Mouse (Mus musculus) neural tube, embryonic 11.5 days (tissue): Measurements from ENCODE around the gene Gm28729. TPM values are rescaled to one million over a fixed set of nuclear protein-coding genes. Genes with fewer than 3 reads are reported as not detected.
A peak's percentile ranks its signal among the peaks of the same experiment; 100 is the strongest.
"Not testable (repeated sequence)": the region's sequence is repeated elsewhere in the genome, so short reads cannot be mapped to it uniquely, and the experiment has no call there.

ENCODE experiments used
- ATAC-seq: fragments of 200-750 bp; cut with Nextera tagmentation; 2 replicates; pipeline ENCODE4 v1.8.0; 2017; ENCODE audit warnings: moderate number of reproducible peaks, mild to moderate bottlenecking, moderate TSS enrichment, moderate library complexity; ENCODE audit not compliant: insufficient read depth, low FRiP score, low TSS enrichment
- DNase-seq: peaks from one replicate; pipeline ENCODE4 v3.0.0-alpha.2; 2015; ENCODE audit warnings: low spot score
- H3K27ac ChIP-seq: fragments of 300-500 bp; sonication (generic); 2 replicates; pipeline ENCODE4 v1.5.1; 2014; ENCODE audit warnings: low read depth, mild to moderate bottlenecking, low read length
- H3K27me3 ChIP-seq: fragments of 300-500 bp; sonication (generic); 2 replicates; pipeline ENCODE4 v1.6.1; 2014; ENCODE audit warnings: mild to moderate bottlenecking, low read length, mixed read lengths; ENCODE audit not compliant: control insufficient read depth, insufficient read depth
- H3K36me3 ChIP-seq: fragments of 300-500 bp; sonication (generic); 2 replicates; pipeline ENCODE4 v1.6.1; 2014; ENCODE audit warnings: mild to moderate bottlenecking, low read length, moderate library complexity, mixed read lengths; ENCODE audit not compliant: control insufficient read depth, insufficient read depth
- H3K4me1 ChIP-seq: fragments of 300-500 bp; sonication (generic); 2 replicates; pipeline ENCODE4 v1.6.1; 2014; ENCODE audit warnings: low read length, mixed read lengths; ENCODE audit not compliant: control insufficient read depth, insufficient read depth
- H3K4me2 ChIP-seq: fragments of 300-500 bp; sonication (generic); 2 replicates; pipeline ENCODE4 v1.6.1; 2014; ENCODE audit warnings: low read depth, mild to moderate bottlenecking, moderate library complexity
- H3K4me3 ChIP-seq: fragments of 300-500 bp; sonication (generic); 2 replicates; pipeline ENCODE4 v1.5.1; 2014; ENCODE audit warnings: low read depth, low read length
- H3K9ac ChIP-seq: fragments of 300-500 bp; sonication (generic); 2 replicates; pipeline ENCODE4 v1.6.1; 2014; ENCODE audit warnings: mild to moderate bottlenecking, low read length
- H3K9me3 ChIP-seq: fragments of 300-500 bp; sonication (generic); 2 replicates; pipeline ENCODE4 v1.6.1; 2016; ENCODE audit warnings: low read length; ENCODE audit not compliant: control insufficient read depth
- WGBS: fragments of 180-500 bp; shearing (Covaris S2); extraction: QIAGEN DNeasy Blood & Tissue Kit; methylation state at CpG from one replicate; pipeline ENCODE4 v1.1.7; 2014; 5-methylcytosine and 5-hydroxymethylcytosine counted together
- polyA plus RNA-seq: library from polyadenylated mRNA; unstranded; fragments of >200 nt; fragmentation: Nextera tagmentation; extraction: Ambion mirVana; gene quantifications from 2 replicates; pipeline ENCODE4 v1.2.1, GENCODE M21; 2014

The Gm28729 gene
- polyA plus RNA-seq, 1 experiment from 2014 or later, result not detected

GRCm38 (mm10) chr9:96532531-96532930 is 7.5 kb upstream of the Gm28729 start:
- H3K9ac ChIP-seq, result no peak overlapping the region
- no peaks in the 10 kb centered on the region for H3K27me3 ChIP-seq
- H3K4me2 ChIP-seq, result no peak overlapping the region
- H3K36me3 ChIP-seq, result no peaks in the 10 kb centered on the region
- DNase-seq, result no peak
- peaks cover 7% of the 10 kb centered on the region; the same call in 1 of the 2 replicates for H3K4me1 ChIP-seq
- no peak for ATAC-seq
- no peaks in the 10 kb centered on the region for H3K9me3 ChIP-seq
- no peak overlapping the region for H3K27ac ChIP-seq
- no peak overlapping the region for H3K4me3 ChIP-seq
- 82% methylated on average over 4 of the region's 4 CpGs for WGBS

- Histone ChIP-seq H3K4me3 (no peak overlapping the region), H3K36me3 (no peaks in the 10 kb centered on the region), H3K9me3 (no peaks in the 10 kb centered on the region), H3K4me2 (no peak overlapping the region), H3K4me1 (no peaks in the 10 kb centered on the region), H3K27ac (no peak overlapping the region), H3K27me3 (no peaks in the 10 kb centered on the region), H3K9ac (no peak overlapping the region)
- ATAC-seq (peak; percentile 77), DNase-seq (no peak)
- 45% methylated on average over 11 of the region's 11 CpGs for WGBS
Observed at GRCm38 (mm10) chr9:96530674-96531081, 5.6 kb upstream of the Gm28729 start.

GRCm38 (mm10) chr9:96529961-96530673 is 5.1 kb upstream of the Gm28729 start:
- H3K9me3 ChIP-seq, result no peaks in the 10 kb centered on the region
- H3K9ac ChIP-seq, result no peak overlapping the region
- no peaks in the 10 kb centered on the region for H3K4me1 ChIP-seq
- no peak overlapping the region for H3K4me3 ChIP-seq
- no peak overlapping the region for H3K4me2 ChIP-seq
- no peaks in the 10 kb centered on the region for H3K27me3 ChIP-seq
- no peak for DNase-seq
- 55% methylated on average over 10 of the region's 10 CpGs for WGBS
- no peaks in the 10 kb centered on the region for H3K36me3 ChIP-seq
- H3K27ac ChIP-seq, result no peak overlapping the region
- ATAC-seq, result no peak

- DNase-seq (no peak), ATAC-seq (no peak)
- Histone ChIP-seq H3K27ac (no peak overlapping the region), H3K4me3 (no peak overlapping the region), H3K9me3 (no peaks in the 10 kb centered on the region), H3K27me3 (no peaks in the 10 kb centered on the region; the same call in 1 of the 2 replicates), H3K9ac (no peak overlapping the region), H3K4me1 (no peaks in the 10 kb centered on the region), H3K4me2 (no peak overlapping the region), H3K36me3 (no peaks in the 10 kb centered on the region)
- WGBS, result 88% methylated on average over 4 of the region's 4 CpGs
Observed at GRCm38 (mm10) chr9:96526011-96526410, 947 bp upstream of the Gm28729 start.

- H3K36me3 ChIP-seq, result no peaks in the 10 kb centered on the region
- DNase-seq (no peak), ATAC-seq (no peak)
- no peak overlapping the region for H3K27ac ChIP-seq
- H3K4me3 ChIP-seq, result no peak overlapping the region
- H3K9ac ChIP-seq, result no peak overlapping the region
- 82% methylated on average over 5 of the region's 5 CpGs for WGBS
- no peaks in the 10 kb centered on the region for H3K4me1 ChIP-seq
- no peak overlapping the region for H3K4me2 ChIP-seq
- no peaks in the 10 kb centered on the region for H3K9me3 ChIP-seq
- H3K27me3 ChIP-seq, result no peaks in the 10 kb centered on the region; the same call in 1 of the 2 replicates
Observed at GRCm38 (mm10) chr9:96523148-96523547, 1.9 kb downstream of the Gm28729 start.

GRCm38 (mm10) chr9:96521574-96521973 is 3.5 kb downstream of the Gm28729 start:
- not testable (repeated sequence) for H3K4me2 ChIP-seq, DNase-seq, H3K36me3 ChIP-seq, ATAC-seq, H3K27ac ChIP-seq, H3K9ac ChIP-seq, H3K4me1 ChIP-seq, H3K27me3 ChIP-seq, H3K9me3 ChIP-seq, H3K4me3 ChIP-seq
- WGBS, result 81% methylated on average over 2 of the region's 2 CpGs

- no peak for ATAC-seq
- no peak overlapping the region for H3K9ac ChIP-seq
- 35% methylated on average over 4 of the region's 4 CpGs for WGBS
Observed at GRCm38 (mm10) chr9:96517429-96517828, 7.6 kb downstream of the Gm28729 start.

GRCm38 (mm10) chr9:96516806-96517205 is 8.3 kb downstream of the Gm28729 start:
- Histone ChIP-seq H3K9ac (no peak overlapping the region), H3K4me2 (no peak overlapping the region), H3K9me3 (no peaks in the 10 kb centered on the region), H3K36me3 (no peaks in the 10 kb centered on the region), H3K4me3 (no peak overlapping the region), H3K4me1 (no peaks in the 10 kb centered on the region), H3K27ac (no peak overlapping the region), H3K27me3 (no peaks in the 10 kb centered on the region)
- ATAC-seq, result no peak
- DNase-seq, result no peak
- 63% methylated on average over 3 of the region's 3 CpGs for WGBS

More at GRCm38 (mm10) chr9:96517429-96517828, 7.6 kb downstream of the Gm28729 start:
- Histone ChIP-seq H3K9me3 (no peaks in the 10 kb centered on the region), H3K4me2 (no peak overlapping the region), H3K27ac (no peak overlapping the region), H3K4me1 (no peaks in the 10 kb centered on the region), H3K36me3 (no peaks in the 10 kb centered on the region), H3K4me3 (no peak overlapping the region), H3K27me3 (no peaks in the 10 kb centered on the region)
- DNase-seq, result no peak

GRCm38 (mm10) chr9:96515737-96516136 is 9.3 kb downstream of the Gm28729 start:
- Histone ChIP-seq H3K9ac (no peak overlapping the region), H3K27me3 (no peaks in the 10 kb centered on the region), H3K4me2 (no peak overlapping the region), H3K9me3 (no peaks in the 10 kb centered on the region), H3K27ac (no peak overlapping the region), H3K4me1 (no peaks in the 10 kb centered on the region), H3K36me3 (no peaks in the 10 kb centered on the region), H3K4me3 (no peak overlapping the region)
- WGBS, result 91% methylated on average over 5 of the region's 5 CpGs
- DNase-seq, result no peak
- ATAC-seq, result no peak
